Mouse (Mus musculus) midbrain, embryonic 10.5 days (tissue): ENCODE measurements around the gene Igfbp4. TPM values are rescaled to one million over a fixed set of nuclear protein-coding genes. Genes with fewer than 3 reads are reported as not detected.

Experiments
- polyA plus RNA-seq: library from polyadenylated mRNA; unstranded; fragments of >200 nt; fragmentation: Nextera tagmentation; extraction: Ambion mirVana; gene quantifications from 2 replicates; pipeline ENCODE4 v1.2.1, GENCODE M21; 2016

Igfbp4 gene
- polyA plus RNA-seq, 1 experiment from 2014 or later = 322 TPM

Other genes starting within 250 kb of the Igfbp4 start
- gene Msl1, start 245.7 kb upstream of the Igfbp4 start, polyA plus RNA-seq = 22.9 and 24.3 TPM in 2 replicates
- gene Casc3, start 236.3 kb upstream of the Igfbp4 start, polyA plus RNA-seq = 49.0 and 55.7 TPM in 2 replicates
- gene Rapgefl1, start 204.5 kb upstream of the Igfbp4 start, polyA plus RNA-seq = 1.3 TPM in 2 replicates
- gene Wipf2, start 177.6 kb upstream of the Igfbp4 start, polyA plus RNA-seq = 3.7 and 3.9 TPM in 2 replicates
- gene Cdc6, start 133.4 kb upstream of the Igfbp4 start, polyA plus RNA-seq = 53.3 and 67.8 TPM in 2 replicates
- gene Rara, start 113.4 kb upstream of the Igfbp4 start, polyA plus RNA-seq = 15.5 and 16.1 TPM in 2 replicates
- gene Gjd3, start 58.2 kb upstream of the Igfbp4 start, polyA plus RNA-seq = 0.16 TPM in 1 of 2 replicates, not detected in the other
- 357 and 364 TPM in 2 replicates for gene Top2a, start 17.1 kb upstream of the Igfbp4 start, polyA plus RNA-seq
- gene Tns4, start 48.1 kb downstream of the Igfbp4 start, polyA plus RNA-seq = 0.55 and 0.84 TPM in 2 replicates
- gene Ccr7, start 113.8 kb downstream of the Igfbp4 start, polyA plus RNA-seq = 0.14 TPM in 1 of 2 replicates, not detected in the other
- 296 and 338 TPM in 2 replicates for gene Smarce1, start 189.8 kb downstream of the Igfbp4 start, polyA plus RNA-seq
- gene Krt222, start 202.8 kb downstream of the Igfbp4 start, polyA plus RNA-seq = 0.12 and 0.24 TPM in 2 replicates
- not detected in 2 replicates for gene Krt24, start 244.0 kb downstream of the Igfbp4 start, polyA plus RNA-seq